Mouse (Mus musculus) layer of hippocampus, postnatal 36 days (tissue): ENCODE data around the gene Mia2. TPM values are rescaled to one million over a fixed set of nuclear protein-coding genes. Genes with fewer than 3 reads are reported as not detected.
A peak's percentile ranks its signal among the peaks of the same experiment; 100 is the strongest.

ENCODE experiments used
- DNase-seq, 2 experiments: peaks; one replicate each; pipeline ENCODE4 v3.0.0; 2022
- total RNA-seq, 2 experiments: library from RNA; stranded (reverse); gene quantifications; 2 replicates each; pipeline ENCODE4 v1.2.3; 2021

The Mia2 gene
- total RNA-seq, 2 experiments from 2014 or later = 45.1 to 55.6 TPM

- no peak for DNase-seq
Measured at GRCm38 (mm10) chr12:59166557-59166956, 71.0 kb downstream of the Mia2 start.

GRCm38 (mm10) chr12:59169935-59170334 lies 74.3 kb downstream of the Mia2 start:
- no peak for DNase-seq

GRCm38 (mm10) chr12:59177814-59178213 lies 82.2 kb downstream of the Mia2 start:
- no peak for DNase-seq

- no peak for DNase-seq
Measured at GRCm38 (mm10) chr12:59188086-59188682, 92.6 kb downstream of the Mia2 start.

- no peak for DNase-seq
Measured at GRCm38 (mm10) chr12:59193637-59194036, 98.0 kb downstream of the Mia2 start.

- DNase-seq = no peak
Measured at GRCm38 (mm10) chr12:59194341-59195003, 98.9 kb downstream of the Mia2 start.

GRCm38 (mm10) chr12:59195065-59195464 lies 99.5 kb downstream of the Mia2 start:
- DNase-seq = no peak

- DNase-seq = no peak
Measured at GRCm38 (mm10) chr12:59195941-59196340, 100.3 kb downstream of the Mia2 start.

- DNase-seq = no peak
Measured at GRCm38 (mm10) chr12:59198750-59199149, 103.2 kb downstream of the Mia2 start.

GRCm38 (mm10) chr12:59199361-59199760 lies 103.8 kb downstream of the Mia2 start:
- no peak for DNase-seq

- DNase-seq = no peak
Measured at GRCm38 (mm10) chr12:59205571-59205970, 110.0 kb downstream of the Mia2 start.

GRCm38 (mm10) chr12:59206208-59206999 lies 110.8 kb downstream of the Mia2 start:
- no peak for DNase-seq

- DNase-seq = no peak
Measured at GRCm38 (mm10) chr12:59207000-59207390, 111.4 kb downstream of the Mia2 start.

GRCm38 (mm10) chr12:59207814-59208213 lies 112.2 kb downstream of the Mia2 start:
- no peak for DNase-seq

GRCm38 (mm10) chr12:59216176-59216575 lies 120.6 kb downstream of the Mia2 start:
- no peak for DNase-seq

- no peak for DNase-seq
Measured at GRCm38 (mm10) chr12:59216676-59217266, 121.2 kb downstream of the Mia2 start.

GRCm38 (mm10) chr12:59217331-59217730 lies 121.7 kb downstream of the Mia2 start:
- DNase-seq = no peak

GRCm38 (mm10) chr12:59218640-59219321 lies 123.2 kb downstream of the Mia2 start:
- peak in 1 of 2 experiments; percentile 66 for DNase-seq

GRCm38 (mm10) chr12:59219325-59220225 lies 124.0 kb downstream of the Mia2 start, which contains the start of gene Fbxo33:
Gene Fbxo33 (minus strand): TSS chr12:59219725.
- DNase-seq = peak; percentile 95 to 97

- no peak for DNase-seq
Measured at GRCm38 (mm10) chr12:59228401-59228800, 132.8 kb downstream of the Mia2 start.

- no peak for DNase-seq
Measured at GRCm38 (mm10) chr12:59238434-59238833, 142.8 kb downstream of the Mia2 start.
